Mouse (Mus musculus): ENCODE results near the gene Amz1.

The Amz1 gene

GRCm38 (mm10) chr5:140806939-140807338, 83.0 kb downstream of the Amz1 start:
- DNase-seq, result no peak

Measured in cerebellum, postnatal 36 days (tissue).